Mouse (Mus musculus) forebrain, embryonic 16.5 days (tissue): Measurements from ENCODE around the gene Hdac7. TPM values are rescaled to one million over a fixed set of nuclear protein-coding genes. Genes with fewer than 3 reads are reported as not detected.

Experiments
- ATAC-seq: fragments of 200-750 bp; cut with Nextera tagmentation; 2 replicates; pipeline ENCODE4 v1.8.0; 2017; ENCODE audit warnings: mild to moderate bottlenecking, moderate library complexity
- H3K27ac ChIP-seq: fragments of 300-500 bp; sonication (generic); 2 replicates; pipeline ENCODE4 v1.5.1; 2014; ENCODE audit warnings: low read length, control low read depth
- H3K27me3 ChIP-seq: fragments of 300-500 bp; sonication (generic); replicated peaks from 2 replicates; pipeline ENCODE4 v1.6.1; 2014; ENCODE audit warnings: low read length; ENCODE audit not compliant: control insufficient read depth, insufficient read depth
- H3K36me3 ChIP-seq: fragments of 300-500 bp; sonication (generic); 2 replicates; pipeline ENCODE4 v1.6.1; 2014; ENCODE audit not compliant: control insufficient read depth, insufficient read depth
- H3K4me1 ChIP-seq: fragments of 300-500 bp; sonication (generic); replicated peaks from 2 replicates; pipeline ENCODE4 v1.6.1; 2014; ENCODE audit warnings: low read length; ENCODE audit not compliant: control insufficient read depth, insufficient read depth
- H3K4me2 ChIP-seq: fragments of 300-500 bp; sonication (generic); 2 replicates; pipeline ENCODE4 v1.6.1; 2014; ENCODE audit warnings: mild to moderate bottlenecking, low read length, control low read depth
- H3K4me3 ChIP-seq: fragments of 300-500 bp; sonication (generic); replicated peaks from 2 replicates; pipeline ENCODE4 v1.5.1; 2014; ENCODE audit warnings: mild to moderate bottlenecking, low read length, control low read depth
- H3K9ac ChIP-seq: fragments of 300-500 bp; sonication (generic); replicated peaks from 2 replicates; pipeline ENCODE4 v1.6.1; 2014; ENCODE audit warnings: low read depth, low read length, control low read depth
- H3K9me3 ChIP-seq: fragments of 300-500 bp; sonication (generic); 2 replicates; pipeline ENCODE4 v1.6.1; 2016; ENCODE audit warnings: low read length; ENCODE audit not compliant: control insufficient read depth
- WGBS: fragments of 180-500 bp; shearing (Covaris S2); extraction: QIAGEN DNeasy Blood & Tissue Kit; methylation state at CpG from one replicate; pipeline ENCODE4 v1.1.7; 2014; 5-methylcytosine and 5-hydroxymethylcytosine counted together
- polyA plus RNA-seq: library from polyadenylated mRNA; unstranded; fragments of >200 nt; fragmentation: Nextera tagmentation; extraction: Ambion mirVana; gene quantifications from 2 replicates; pipeline ENCODE4 v1.2.1, GENCODE M21; 2015

The Hdac7 gene
- polyA plus RNA-seq, 1 experiment from 2014 or later = 31.1 TPM

GRCm38 (mm10) chr15:97815254-97815653 is 29.0 kb downstream of the Hdac7 start:
- Histone ChIP-seq H3K27ac (no peak overlapping the region), H3K9ac (no peak overlapping the region), H3K4me3 (no peak overlapping the region), H3K36me3 (no peaks in the 10 kb centered on the region), H3K27me3 (no peaks in the 10 kb centered on the region), H3K4me2 (no peak overlapping the region), H3K9me3 (no peaks in the 10 kb centered on the region), H3K4me1 (peaks cover 24% of the 10 kb centered on the region)
- ATAC-seq = no peak
- WGBS = 98% methylated on average over 4 of the region's 4 CpGs

- WGBS = 66% methylated on average over 5 of the region's 5 CpGs
- Histone ChIP-seq H3K36me3 (no peaks in the 10 kb centered on the region), H3K27ac (no peak overlapping the region), H3K9ac (no peak overlapping the region), H3K4me3 (no peak overlapping the region), H3K4me1 (peaks cover 24% of the 10 kb centered on the region), H3K9me3 (no peaks in the 10 kb centered on the region), H3K27me3 (no peaks in the 10 kb centered on the region), H3K4me2 (no peak overlapping the region)
- no peak for ATAC-seq
Measured at GRCm38 (mm10) chr15:97814703-97815102, 29.6 kb downstream of the Hdac7 start.

- Histone ChIP-seq H3K27ac (no peak overlapping the region; the same call in 1 of the 2 replicates), H3K4me1 (peaks cover 24% of the 10 kb centered on the region), H3K4me2 (no peak overlapping the region), H3K9me3 (no peaks in the 10 kb centered on the region), H3K4me3 (no peak overlapping the region), H3K27me3 (no peaks in the 10 kb centered on the region), H3K9ac (no peak overlapping the region), H3K36me3 (no peaks in the 10 kb centered on the region)
- ATAC-seq = peak; percentile 59
- 47% methylated on average over 21 of the region's 21 CpGs for WGBS
Measured at GRCm38 (mm10) chr15:97813452-97814204, 30.7 kb downstream of the Hdac7 start.

- H3K4me2 ChIP-seq = no peak overlapping the region; the same call in 1 of the 2 replicates
- peak overlapping the region; percentile 60 for H3K27ac ChIP-seq
- H3K9me3 ChIP-seq = no peaks in the 10 kb centered on the region
- H3K27me3 ChIP-seq = no peaks in the 10 kb centered on the region
- ATAC-seq = no peak
- H3K4me3 ChIP-seq = no peak overlapping the region
- peaks cover 24% of the 10 kb centered on the region for H3K4me1 ChIP-seq
- no peak overlapping the region for H3K9ac ChIP-seq
- WGBS = 51% methylated on average over 7 of the region's 7 CpGs
- no peaks in the 10 kb centered on the region for H3K36me3 ChIP-seq
Measured at GRCm38 (mm10) chr15:97812875-97813274, 31.4 kb downstream of the Hdac7 start.

GRCm38 (mm10) chr15:97812126-97812525 is 32.2 kb downstream of the Hdac7 start:
- WGBS = 27% methylated on average over 6 of the region's 6 CpGs
- Histone ChIP-seq H3K9ac (no peak overlapping the region), H3K36me3 (no peaks in the 10 kb centered on the region), H3K4me3 (no peak overlapping the region), H3K27me3 (no peaks in the 10 kb centered on the region), H3K27ac (peak overlapping the region; percentile 60), H3K9me3 (no peaks in the 10 kb centered on the region), H3K4me2 (no peak overlapping the region), H3K4me1 (peaks cover 24% of the 10 kb centered on the region)
- ATAC-seq = peak; percentile 83

GRCm38 (mm10) chr15:97811307-97811706 is 33.0 kb downstream of the Hdac7 start:
- H3K4me3 ChIP-seq = no peak overlapping the region
- no peaks in the 10 kb centered on the region; the same call in 1 of the 2 replicates for H3K36me3 ChIP-seq
- H3K4me2 ChIP-seq = no peak overlapping the region
- no peaks in the 10 kb centered on the region for H3K27me3 ChIP-seq
- no peaks in the 10 kb centered on the region for H3K9me3 ChIP-seq
- WGBS = 84% methylated on average over 9 of the region's 9 CpGs
- peaks cover 24% of the 10 kb centered on the region for H3K4me1 ChIP-seq
- ATAC-seq = no peak
- H3K27ac ChIP-seq = no peak overlapping the region
- H3K9ac ChIP-seq = no peak overlapping the region

GRCm38 (mm10) chr15:97810399-97810798 is 33.9 kb downstream of the Hdac7 start:
- no peak overlapping the region for H3K4me3 ChIP-seq
- no peak overlapping the region for H3K9ac ChIP-seq
- H3K27ac ChIP-seq = no peak overlapping the region
- WGBS = 94% methylated on average over 5 of the region's 5 CpGs
- ATAC-seq = no peak
- H3K4me2 ChIP-seq = no peak overlapping the region
- no peaks in the 10 kb centered on the region for H3K9me3 ChIP-seq
- no peaks in the 10 kb centered on the region for H3K27me3 ChIP-seq
- H3K36me3 ChIP-seq = no peaks in the 10 kb centered on the region; the same call in 1 of the 2 replicates
- H3K4me1 ChIP-seq = peaks cover 24% of the 10 kb centered on the region

GRCm38 (mm10) chr15:97809942-97810341 is 34.4 kb downstream of the Hdac7 start:
- WGBS = 88% methylated on average over 5 of the region's 5 CpGs
- Histone ChIP-seq H3K27me3 (no peaks in the 10 kb centered on the region), H3K9ac (no peak overlapping the region), H3K4me2 (no peak overlapping the region), H3K4me3 (no peak overlapping the region), H3K27ac (no peak overlapping the region), H3K9me3 (no peaks in the 10 kb centered on the region), H3K36me3 (no peaks in the 10 kb centered on the region; the same call in 1 of the 2 replicates), H3K4me1 (peaks cover 24% of the 10 kb centered on the region)
- no peak for ATAC-seq

- Histone ChIP-seq H3K27ac (no peak overlapping the region), H3K36me3 (no peaks in the 10 kb centered on the region; the same call in 1 of the 2 replicates), H3K9me3 (no peaks in the 10 kb centered on the region), H3K4me1 (peaks cover 24% of the 10 kb centered on the region), H3K9ac (no peak overlapping the region), H3K27me3 (no peaks in the 10 kb centered on the region), H3K4me2 (no peak overlapping the region), H3K4me3 (no peak overlapping the region)
- WGBS = 92% methylated on average over 14 of the region's 14 CpGs
- no peak for ATAC-seq
Measured at GRCm38 (mm10) chr15:97809206-97809605, 35.1 kb downstream of the Hdac7 start.
